Mouse (Mus musculus) midbrain, embryonic 12.5 days (tissue): ENCODE measurements around the gene Ech1. TPM values are rescaled to one million over a fixed set of nuclear protein-coding genes. Genes with fewer than 3 reads are reported as not detected.

Experiments used
- ATAC-seq: fragments of 200-750 bp; cut with Nextera tagmentation; 2 replicates; pipeline ENCODE4 v1.8.0; 2017; ENCODE audit warnings: low read depth, moderate TSS enrichment, moderate library complexity; ENCODE audit not compliant: low FRiP score
- H3K27ac ChIP-seq: fragments of 300-500 bp; sonication (generic); replicated peaks from 2 replicates; pipeline ENCODE4 v1.5.1; 2016; ENCODE audit warnings: mild to moderate bottlenecking
- H3K27me3 ChIP-seq: fragments of 300-500 bp; sonication (generic); 2 replicates; pipeline ENCODE4 v1.6.1; 2016; ENCODE audit warnings: mild to moderate bottlenecking
- H3K36me3 ChIP-seq: fragments of 300-500 bp; sonication (generic); 2 replicates; pipeline ENCODE4 v1.6.1; 2016
- H3K4me1 ChIP-seq: fragments of 300-500 bp; sonication (generic); 2 replicates; pipeline ENCODE4 v1.6.1; 2016
- H3K4me2 ChIP-seq: fragments of 300-500 bp; sonication (generic); replicated peaks from 2 replicates; pipeline ENCODE4 v1.6.1; 2016; ENCODE audit warnings: mild to moderate bottlenecking, moderate library complexity
- H3K4me3 ChIP-seq: fragments of 300-500 bp; sonication (generic); 2 replicates; pipeline ENCODE4 v1.5.1; 2016; ENCODE audit warnings: mild to moderate bottlenecking
- H3K9ac ChIP-seq: fragments of 300-500 bp; sonication (generic); replicated peaks from 2 replicates; pipeline ENCODE4 v1.6.1; 2016; ENCODE audit warnings: mild to moderate bottlenecking, moderate library complexity
- H3K9me3 ChIP-seq: fragments of 300-500 bp; sonication (generic); 2 replicates; pipeline ENCODE4 v1.6.1; 2016; ENCODE audit warnings: mild to moderate bottlenecking
- WGBS: fragments of 180-500 bp; shearing (Covaris S2); methylation state at CpG from one replicate; pipeline ENCODE4 v1.1.7; 2016; 5-methylcytosine and 5-hydroxymethylcytosine counted together
- polyA plus RNA-seq: library from polyadenylated mRNA; unstranded; fragments of >200 nt; fragmentation: Nextera tagmentation; extraction: Ambion mirVana; gene quantifications from 2 replicates; pipeline ENCODE4 v1.2.1, GENCODE M21; 2016

The Ech1 gene
- polyA plus RNA-seq, 1 experiment from 2014 or later, result 77.2 TPM

DNA sequence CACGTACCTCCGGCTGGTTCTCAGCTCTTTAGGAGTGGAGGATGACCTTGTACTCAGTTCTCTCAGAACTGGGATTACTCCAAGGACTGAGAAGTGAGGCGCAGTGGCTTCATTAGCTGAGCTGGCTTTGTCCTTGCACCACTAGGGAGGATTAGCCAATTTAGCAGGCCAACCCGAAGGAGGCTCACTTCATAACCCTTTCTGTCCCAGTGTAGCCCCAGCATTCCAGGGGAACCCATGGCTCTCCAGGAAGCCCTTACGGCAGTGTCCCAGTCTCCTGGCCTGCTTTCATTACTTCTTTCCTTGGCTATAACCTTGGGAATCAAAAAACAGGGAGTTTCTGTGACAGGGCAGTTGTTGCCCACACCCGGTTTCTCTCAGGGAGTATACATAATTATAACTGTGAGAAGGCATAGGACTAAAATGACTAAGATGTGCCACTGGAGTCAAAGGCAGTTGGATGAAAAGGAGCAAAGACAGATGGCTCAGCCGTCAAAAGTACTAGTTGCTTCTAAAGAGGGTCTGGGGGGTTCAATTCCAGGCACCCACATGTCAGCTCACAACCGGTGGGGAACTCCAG, 17.3 kb upstream of the Ech1 start:
- ATAC-seq, result no peak
- WGBS, result 21% methylated on average over 7 of the region's 8 CpGs
- peak overlapping the region; percentile 91 for H3K9ac ChIP-seq
- H3K9me3 ChIP-seq, result no peaks in the 10 kb centered on the region
- peaks cover 7% of the 10 kb centered on the region for H3K36me3 ChIP-seq
- peaks cover 29% of the 10 kb centered on the region for H3K4me1 ChIP-seq
- H3K27ac ChIP-seq, result peak overlapping the region; percentile 99
- peak overlapping the region; percentile 83 for H3K4me2 ChIP-seq
- peak overlapping the region; percentile 94 for H3K4me3 ChIP-seq
- H3K27me3 ChIP-seq, result no peaks in the 10 kb centered on the region

DNA sequence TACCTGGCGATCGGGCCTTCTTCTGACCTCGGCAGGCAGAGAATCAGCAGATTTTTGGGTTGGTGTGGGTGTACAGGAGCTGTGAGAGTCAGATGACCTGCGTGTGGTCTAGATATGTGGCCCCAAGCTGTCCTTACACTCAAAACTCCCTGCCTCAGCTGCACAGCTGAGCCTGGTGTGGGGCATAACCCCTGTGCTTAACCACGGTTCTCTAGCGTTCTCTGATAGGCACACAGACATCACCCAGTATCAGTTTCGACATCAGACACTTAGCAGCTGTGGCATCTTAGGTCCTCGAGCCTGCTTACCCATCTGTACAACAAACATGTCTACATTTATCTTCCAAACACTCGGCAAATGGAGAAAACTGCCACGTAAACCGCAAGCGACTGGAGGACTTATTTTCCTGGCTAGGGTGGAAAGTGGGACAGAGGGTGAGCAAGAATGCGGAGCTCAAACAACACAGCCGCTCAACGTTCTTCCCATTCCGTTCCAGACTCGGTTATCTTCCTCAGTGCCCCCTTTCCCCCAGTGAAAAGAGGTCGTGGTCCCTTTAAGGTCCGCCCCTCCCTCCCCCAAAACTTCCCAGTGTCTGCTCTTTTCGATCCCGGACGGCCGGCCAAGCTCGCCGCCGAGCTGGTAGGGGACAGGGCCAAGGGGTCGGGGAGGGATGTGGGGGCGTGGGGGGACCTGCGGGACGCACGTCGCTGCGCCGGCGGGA, 16.6 kb upstream of the Ech1 start, which contains the start of gene Hnrnpl:
Gene Hnrnpl (plus strand): TSS at position 321 of the 721 bp plus-strand sequence.
- Histone ChIP-seq H3K9me3 (no peaks in the 10 kb centered on the region), H3K27ac (peak within 1 kb of the TSS; percentile 99), H3K4me2 (peak within 1 kb of the TSS; percentile 83), H3K9ac (peak within 1 kb of the TSS; percentile 91), H3K27me3 (no peaks in the 10 kb centered on the region), H3K4me1 (peaks cover 29% of the 10 kb centered on the region), H3K4me3 (peak within 1 kb of the TSS; percentile 94), H3K36me3 (peaks cover 14% of the 10 kb centered on the region)
- peak; percentile 7 for ATAC-seq
- 4% methylated on average over 35 of the region's 35 CpGs for WGBS

DNA sequence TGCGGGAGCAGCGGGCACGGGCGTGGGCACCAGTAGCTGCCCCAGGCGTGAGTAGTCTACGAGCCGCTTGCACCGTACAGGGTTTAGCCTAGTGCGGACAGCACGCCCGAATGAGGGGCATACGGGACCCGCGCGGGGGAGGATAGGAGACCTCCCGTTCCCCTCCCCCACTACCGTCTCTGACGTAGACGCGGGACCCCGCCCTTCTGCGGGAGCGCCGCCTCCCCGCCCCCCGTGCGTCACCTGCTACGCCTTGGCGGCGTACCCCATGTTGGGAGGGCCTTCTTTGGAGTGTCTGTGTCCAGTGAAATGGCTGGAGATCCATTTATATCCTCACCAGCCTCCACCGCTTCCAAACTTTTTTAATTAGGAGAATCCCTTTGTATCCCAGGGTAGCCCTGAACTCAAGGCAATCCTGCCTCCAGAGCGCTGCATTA, 16.0 kb upstream of the Ech1 start:
- H3K4me3 ChIP-seq, result peak overlapping the region; percentile 94
- peak overlapping the region; percentile 99 for H3K27ac ChIP-seq
- H3K4me2 ChIP-seq, result peak overlapping the region; percentile 83
- WGBS, result 0% methylated on average over 30 of the region's 32 CpGs
- H3K27me3 ChIP-seq, result no peaks in the 10 kb centered on the region
- H3K9ac ChIP-seq, result peak overlapping the region; percentile 91
- no peaks in the 10 kb centered on the region for H3K9me3 ChIP-seq
- ATAC-seq, result peak; percentile 65
- peaks cover 20% of the 10 kb centered on the region for H3K36me3 ChIP-seq
- peaks cover 32% of the 10 kb centered on the region for H3K4me1 ChIP-seq

DNA sequence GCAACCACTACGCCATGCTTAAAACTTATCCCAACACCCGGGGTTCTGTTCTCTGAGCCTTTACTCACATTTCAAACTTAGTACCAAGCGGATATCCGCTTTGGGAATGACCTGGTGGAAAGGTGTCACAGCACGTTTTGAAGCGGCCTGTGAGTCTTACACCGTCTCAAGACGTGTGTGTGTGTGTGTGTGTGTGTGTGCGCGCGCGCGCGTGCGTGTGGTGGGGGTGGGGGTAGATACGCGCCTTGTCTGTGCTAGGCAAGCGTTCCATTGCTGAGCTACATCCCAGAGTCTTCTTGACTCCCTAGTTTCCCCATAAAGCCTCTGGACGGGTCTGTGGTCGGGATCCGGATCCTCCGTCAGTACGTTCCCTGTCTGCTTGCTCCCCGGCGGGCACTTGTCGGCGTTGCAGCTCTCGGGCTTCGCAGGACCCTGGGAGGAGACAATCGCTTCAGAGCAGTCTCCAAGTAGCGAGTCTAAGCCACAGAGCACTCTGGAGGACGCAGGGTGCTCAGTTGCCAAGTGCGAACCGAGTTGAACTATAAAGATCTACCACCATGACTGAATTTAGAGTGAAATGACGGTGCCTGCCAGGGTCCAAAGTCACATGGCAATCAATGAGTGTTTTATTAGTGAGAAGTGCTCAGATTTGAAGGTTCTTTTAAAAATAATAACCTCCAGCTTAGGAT, 15.5 kb upstream of the Ech1 start:
- Histone ChIP-seq H3K4me1 (peaks cover 38% of the 10 kb centered on the region), H3K4me2 (peak overlapping the region; percentile 83), H3K9ac (peak overlapping the region; percentile 91), H3K9me3 (no peaks in the 10 kb centered on the region), H3K27me3 (no peaks in the 10 kb centered on the region), H3K4me3 (peak overlapping the region; percentile 94), H3K27ac (peak overlapping the region; percentile 99), H3K36me3 (peaks cover 25% of the 10 kb centered on the region)
- ATAC-seq, result peak; percentile 17
- under 1% methylated on average over 35 of the region's 35 CpGs for WGBS

DNA sequence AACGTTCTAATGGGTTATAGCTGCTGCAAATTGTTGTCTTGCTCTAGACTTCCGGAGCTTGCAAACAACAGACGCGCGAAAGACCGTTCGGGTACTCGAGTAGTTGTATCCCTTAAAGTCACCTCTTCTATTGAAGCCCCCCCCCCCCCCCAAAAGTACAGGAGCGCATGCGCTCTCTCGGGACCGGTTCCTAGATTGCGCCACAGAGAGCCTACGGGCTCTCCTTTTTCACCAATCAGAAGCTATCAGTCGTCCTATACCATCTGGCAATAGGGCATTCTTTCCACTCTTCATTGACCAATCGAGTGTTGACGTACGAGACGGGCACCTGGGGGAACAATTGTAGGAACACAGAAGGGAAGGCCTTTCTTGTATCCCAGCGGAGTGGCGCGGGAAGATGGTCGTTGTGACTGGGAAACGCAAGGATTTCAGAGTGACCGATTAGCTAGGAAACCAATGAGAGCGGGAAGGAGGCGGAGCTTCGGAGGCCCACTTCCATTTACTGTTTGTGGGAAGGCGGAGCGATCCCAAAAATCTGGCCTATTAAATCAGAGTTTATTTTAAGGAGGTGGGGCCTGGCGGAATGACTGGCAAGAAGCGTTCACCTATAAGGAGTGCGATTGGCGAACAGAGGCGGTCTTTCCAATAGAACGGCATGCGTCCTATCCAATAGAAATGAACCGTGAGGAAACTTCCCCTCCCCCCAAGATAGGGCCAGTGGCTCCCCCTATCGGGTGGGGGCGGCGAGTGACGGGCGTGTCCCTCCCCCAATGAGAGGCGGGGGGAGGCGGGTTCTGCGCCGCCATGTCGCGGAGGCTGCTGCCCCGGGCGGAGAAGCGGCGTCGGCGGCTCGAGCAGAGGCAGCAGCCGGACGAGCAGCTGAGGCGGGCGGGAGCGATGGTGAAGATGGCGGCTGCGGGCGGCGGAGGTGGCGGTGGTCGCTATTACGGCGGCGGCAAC, 14.6 kb upstream of the Ech1 start:
- peak overlapping the region; percentile 94 for H3K4me3 ChIP-seq
- no peaks in the 10 kb centered on the region for H3K27me3 ChIP-seq
- peak overlapping the region; percentile 98 for H3K9ac ChIP-seq
- H3K36me3 ChIP-seq, result peaks cover 34% of the 10 kb centered on the region
- peaks cover 44% of the 10 kb centered on the region for H3K4me1 ChIP-seq
- WGBS, result under 1% methylated on average over 70 of the region's 70 CpGs
- peak overlapping the region; percentile 99 for H3K27ac ChIP-seq
- no peaks in the 10 kb centered on the region for H3K9me3 ChIP-seq
- peak; percentile 90 for ATAC-seq
- H3K4me2 ChIP-seq, result peak overlapping the region; percentile 83

DNA sequence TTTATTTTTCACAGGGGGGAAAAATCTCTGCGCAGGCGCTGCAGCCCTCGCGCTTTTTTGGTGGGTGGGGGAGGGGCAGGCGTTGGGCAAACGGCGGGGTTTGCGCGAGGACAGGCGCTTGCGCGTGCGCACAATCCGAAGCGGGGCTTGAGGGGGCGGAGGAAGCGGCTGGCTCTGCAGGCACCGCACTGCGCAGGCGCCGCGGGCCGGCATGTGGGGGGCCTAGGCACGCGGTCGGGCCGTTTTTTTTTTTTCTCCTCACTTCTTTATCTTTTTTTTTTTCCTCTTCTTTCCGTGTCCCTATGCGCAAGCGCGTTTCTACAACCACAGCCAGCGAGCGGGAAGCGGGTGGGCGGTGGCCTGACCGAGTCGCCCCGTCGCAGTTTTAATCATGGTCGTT, 13.8 kb upstream of the Ech1 start:
- ATAC-seq, result 0 out of 2 replicates have a peak, but pooled peaks have one; percentile 1
- Histone ChIP-seq H3K9me3 (no peaks in the 10 kb centered on the region), H3K4me3 (peak overlapping the region; percentile 94), H3K4me2 (peak overlapping the region; percentile 93), H3K27me3 (no peaks in the 10 kb centered on the region), H3K36me3 (peaks cover 42% of the 10 kb centered on the region), H3K4me1 (peaks cover 52% of the 10 kb centered on the region), H3K27ac (peak overlapping the region; percentile 98), H3K9ac (peak overlapping the region; percentile 98)
- under 1% methylated on average over 40 of the region's 40 CpGs for WGBS

DNA sequence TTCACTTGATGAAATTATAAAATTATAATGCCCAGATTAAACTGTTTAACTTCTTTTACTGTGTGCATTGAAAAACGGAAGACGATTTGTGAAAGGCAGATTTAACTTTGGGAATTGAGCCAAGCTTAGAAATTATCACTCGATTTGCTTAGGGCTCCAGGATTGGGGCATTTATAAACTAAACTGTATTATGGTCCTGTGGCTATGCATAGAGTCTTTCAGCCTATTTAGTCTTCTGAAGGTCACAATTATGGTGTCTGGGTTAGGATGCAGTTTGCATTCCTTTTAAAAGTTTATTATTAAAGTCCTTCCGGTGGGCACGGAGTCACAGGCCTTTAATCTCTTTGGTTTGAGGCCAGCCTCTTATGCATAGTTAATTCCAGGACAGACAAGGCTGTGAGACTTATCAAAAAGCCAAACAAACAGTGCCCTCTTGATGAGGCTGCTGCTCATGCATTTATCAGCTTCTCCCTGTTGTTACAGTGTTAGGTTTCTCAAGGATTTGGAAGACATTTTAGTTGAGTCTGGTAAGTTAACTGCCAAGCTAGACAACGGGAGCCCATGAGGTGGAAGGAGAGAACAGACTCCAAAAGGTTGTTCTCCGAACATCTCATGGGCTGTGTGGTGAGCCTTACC, 13.3 kb upstream of the Ech1 start:
- no peak for ATAC-seq
- no peaks in the 10 kb centered on the region for H3K27me3 ChIP-seq
- peak overlapping the region; percentile 94 for H3K4me3 ChIP-seq
- no peaks in the 10 kb centered on the region for H3K9me3 ChIP-seq
- H3K4me1 ChIP-seq, result peaks cover 57% of the 10 kb centered on the region
- H3K9ac ChIP-seq, result peak overlapping the region; percentile 98
- peak overlapping the region; percentile 93 for H3K4me2 ChIP-seq
- 15% methylated on average over 7 of the region's 7 CpGs for WGBS
- peaks cover 47% of the 10 kb centered on the region for H3K36me3 ChIP-seq
- peak overlapping the region; percentile 98 for H3K27ac ChIP-seq

DNA sequence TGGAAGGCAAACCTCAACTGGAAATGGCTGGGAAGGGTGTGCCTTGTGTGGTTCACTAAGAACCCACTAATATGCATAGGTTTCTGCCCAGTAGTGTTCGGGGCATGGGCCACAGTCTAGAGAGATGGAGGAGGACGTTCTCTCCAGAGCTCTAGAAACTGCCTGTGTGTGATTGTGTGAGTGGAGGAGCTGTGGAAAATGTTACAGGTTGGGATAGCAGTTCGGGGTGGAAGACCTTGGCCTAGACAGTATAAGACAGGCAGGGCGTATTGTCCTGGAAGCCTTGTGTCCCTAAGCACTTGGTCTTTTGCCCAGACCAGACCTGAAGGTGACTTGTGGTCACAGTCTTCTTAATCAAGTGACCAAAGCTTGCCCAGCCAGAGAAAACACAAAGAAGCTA, 12.6 kb upstream of the Ech1 start:
- H3K9ac ChIP-seq, result peak overlapping the region; percentile 98
- no peak for ATAC-seq
- 76% methylated on average over 4 of the region's 4 CpGs for whole genome bisulfite sequencing
- peak overlapping the region; percentile 52; the same call in 1 of the 2 replicates for H3K27ac ChIP-seq
- no peaks in the 10 kb centered on the region for H3K27me3 ChIP-seq
- H3K36me3 ChIP-seq, result peaks cover 54% of the 10 kb centered on the region
- H3K4me1 ChIP-seq, result peaks cover 64% of the 10 kb centered on the region
- peak overlapping the region; percentile 94 for H3K4me3 ChIP-seq
- no peaks in the 10 kb centered on the region for H3K9me3 ChIP-seq
- peak overlapping the region; percentile 93 for H3K4me2 ChIP-seq

DNA sequence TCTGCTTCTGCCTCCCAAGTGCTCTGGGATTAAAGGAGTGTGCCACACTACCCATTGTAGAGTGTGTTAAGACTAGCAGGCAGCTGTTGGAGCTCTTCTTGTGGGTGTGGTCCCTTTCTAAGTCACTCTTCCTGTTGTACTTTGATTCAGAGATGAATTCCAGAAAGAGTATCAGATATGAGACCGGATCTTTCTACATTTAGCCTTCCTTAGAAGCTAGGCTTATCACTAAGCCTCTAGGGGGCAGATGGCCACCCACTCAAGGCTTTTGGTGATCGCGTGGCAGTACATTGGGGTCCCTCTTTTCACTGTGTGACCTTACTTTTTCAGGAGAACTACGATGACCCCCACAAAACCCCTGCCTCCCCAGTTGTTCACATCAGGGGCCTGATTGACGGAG, 12.1 kb upstream of the Ech1 start:
- peak overlapping the region; percentile 93 for H3K4me2 ChIP-seq
- H3K27me3 ChIP-seq, result no peaks in the 10 kb centered on the region
- H3K4me1 ChIP-seq, result peaks cover 64% of the 10 kb centered on the region
- H3K9ac ChIP-seq, result 0 out of 2 replicates have a peak overlapping the region, but pooled peaks have one; percentile 98
- peaks cover 59% of the 10 kb centered on the region for H3K36me3 ChIP-seq
- H3K4me3 ChIP-seq, result peak overlapping the region; percentile 94
- WGBS, result 87% methylated on average over 5 of the region's 5 CpGs
- no peak overlapping the region for H3K27ac ChIP-seq
- H3K9me3 ChIP-seq, result no peaks in the 10 kb centered on the region
- no peak for ATAC-seq

DNA sequence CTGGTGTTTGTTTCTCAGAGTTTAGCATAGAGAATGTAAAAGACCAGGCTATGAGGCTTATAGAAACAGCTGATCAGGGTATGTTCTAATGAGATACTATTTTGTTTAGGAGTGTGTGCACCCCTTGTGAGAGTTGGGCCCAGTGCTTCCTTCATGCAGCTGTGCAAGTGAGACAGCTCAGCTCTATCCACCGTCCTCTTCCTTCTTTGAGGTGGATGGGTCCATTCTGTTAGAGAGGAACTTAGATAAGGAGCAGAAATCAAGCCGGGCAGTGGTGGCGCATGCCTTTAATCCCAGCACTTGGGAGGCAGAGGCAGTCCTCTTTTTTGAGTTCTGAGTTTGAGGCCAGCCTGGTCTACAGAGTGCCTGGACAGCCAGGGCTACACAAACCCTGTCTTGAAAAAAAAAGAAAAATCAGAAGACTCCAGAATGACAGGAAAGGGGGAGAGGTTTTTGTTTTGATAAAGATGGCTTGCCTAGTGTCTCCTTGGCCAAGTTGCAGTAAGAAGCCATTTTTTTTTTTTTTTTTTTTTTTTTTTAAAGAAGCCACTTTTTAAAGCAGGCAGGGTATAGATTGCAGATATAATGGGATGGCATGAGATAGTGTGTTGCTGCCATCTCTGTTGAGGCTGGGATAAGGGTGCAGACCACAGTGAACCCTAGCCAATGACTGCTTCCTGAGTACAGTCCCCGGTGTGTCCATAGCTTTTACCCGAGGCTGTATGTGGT, 10.5 kb upstream of the Ech1 start:
- WGBS, result 89% methylated on average over 5 of the region's 5 CpGs
- Histone ChIP-seq H3K9me3 (no peaks in the 10 kb centered on the region), H3K4me1 (peaks cover 71% of the 10 kb centered on the region), H3K9ac (no peak overlapping the region), H3K27ac (no peak overlapping the region), H3K27me3 (no peaks in the 10 kb centered on the region), H3K4me2 (no peak overlapping the region), H3K4me3 (no peak overlapping the region), H3K36me3 (peaks cover 73% of the 10 kb centered on the region)
- ATAC-seq, result no peak
